Mouse (Mus musculus): ENCODE results near the gene Cyp2e1. TPM values are rescaled to one million over a fixed set of nuclear protein-coding genes. Genes with fewer than 3 reads are reported as not detected.

The Cyp2e1 gene
- polyA plus RNA-seq, 1 experiment from 2014 or later, result not detected

- no peak for ATAC-seq (ENCODE audit: low FRiP score)
- Histone ChIP-seq H3K36me3 (ENCODE audit: control insufficient read depth, insufficient read depth, low read length) (no peaks in the 10 kb centered on the region), H3K9ac (ENCODE audit: low read depth, low read length) (no peak overlapping the region), H3K9me3 (ENCODE audit: control insufficient read depth, low read length) (no peaks in the 10 kb centered on the region), H3K27me3 (ENCODE audit: control insufficient read depth, insufficient read depth, low read length) (no peaks in the 10 kb centered on the region), H3K4me3 (ENCODE audit: low read depth, low read length) (no peak overlapping the region), H3K4me2 (replicated peaks; ENCODE audit: low read depth, low read length) (no peak overlapping the region), H3K27ac (ENCODE audit: low read depth, low read length) (no peak overlapping the region), H3K4me1 (replicated peaks; ENCODE audit: control insufficient read depth, insufficient read depth, low read length) (no peaks in the 10 kb centered on the region)
- WGBS, result 77% methylated on average over 4 of the region's 4 CpGs
- DNase-seq (ENCODE audit: low spot score), result no peak
Observed at GRCm38 (mm10) chr7:140793541-140793940, 30.0 kb downstream of the Cyp2e1 start.

DNA sequence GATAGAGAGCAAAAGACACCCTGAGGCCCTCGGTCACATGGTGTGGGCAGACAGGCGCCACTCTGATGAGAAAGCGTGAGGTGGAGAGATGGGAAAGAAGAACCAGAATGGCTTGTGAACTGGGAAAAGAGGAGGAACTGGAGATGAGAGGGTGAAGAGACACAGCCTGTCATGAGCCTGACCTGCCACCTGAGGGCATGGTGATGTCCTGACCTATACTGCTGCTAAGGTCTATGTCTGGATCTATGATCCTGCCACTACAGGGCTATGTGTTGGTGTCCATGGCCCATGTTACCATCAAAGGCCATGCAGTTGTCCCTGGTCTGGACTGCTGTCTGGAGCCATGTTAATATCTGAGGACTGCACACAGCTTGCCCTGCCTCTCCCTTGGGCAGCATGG lies 34.1 kb downstream of the Cyp2e1 start:
- H3K9me3 ChIP-seq (ENCODE audit: control insufficient read depth, low read length), result no peaks in the 10 kb centered on the region
- H3K27ac ChIP-seq (ENCODE audit: low read depth, low read length), result no peak overlapping the region
- WGBS, result 90% methylated on average over 3 of the region's 3 CpGs
- no peak for ATAC-seq (ENCODE audit: low FRiP score)
- H3K9ac ChIP-seq (ENCODE audit: low read depth, low read length), result no peak overlapping the region
- H3K27me3 ChIP-seq (ENCODE audit: control insufficient read depth, insufficient read depth, low read length), result no peaks in the 10 kb centered on the region
- no peaks in the 10 kb centered on the region for H3K36me3 ChIP-seq (ENCODE audit: control insufficient read depth, insufficient read depth, low read length)
- H3K4me1 ChIP-seq (replicated peaks; ENCODE audit: control insufficient read depth, insufficient read depth, low read length), result no peaks in the 10 kb centered on the region
- no peak for DNase-seq (ENCODE audit: low spot score)
- no peak overlapping the region for H3K4me3 ChIP-seq (ENCODE audit: low read depth, low read length)
- H3K4me2 ChIP-seq (replicated peaks; ENCODE audit: low read depth, low read length), result no peak overlapping the region

GRCm38 (mm10) chr7:140798212-140798611 lies 34.7 kb downstream of the Cyp2e1 start:
- no peak overlapping the region for H3K4me2 ChIP-seq (replicated peaks; ENCODE audit: low read depth, low read length)
- H3K4me3 ChIP-seq (ENCODE audit: low read depth, low read length), result no peak overlapping the region
- DNase-seq (ENCODE audit: low spot score) (no peak), ATAC-seq (ENCODE audit: low FRiP score) (no peak)
- WGBS, result 76% methylated on average over 2 of the region's 2 CpGs
- H3K36me3 ChIP-seq (ENCODE audit: control insufficient read depth, insufficient read depth, low read length), result no peaks in the 10 kb centered on the region
- no peaks in the 10 kb centered on the region for H3K4me1 ChIP-seq (replicated peaks; ENCODE audit: control insufficient read depth, insufficient read depth, low read length)
- H3K27me3 ChIP-seq (ENCODE audit: control insufficient read depth, insufficient read depth, low read length), result no peaks in the 10 kb centered on the region
- H3K27ac ChIP-seq (ENCODE audit: low read depth, low read length), result no peak overlapping the region
- no peaks in the 10 kb centered on the region for H3K9me3 ChIP-seq (ENCODE audit: control insufficient read depth, low read length)
- no peak overlapping the region for H3K9ac ChIP-seq (ENCODE audit: low read depth, low read length)

DNA sequence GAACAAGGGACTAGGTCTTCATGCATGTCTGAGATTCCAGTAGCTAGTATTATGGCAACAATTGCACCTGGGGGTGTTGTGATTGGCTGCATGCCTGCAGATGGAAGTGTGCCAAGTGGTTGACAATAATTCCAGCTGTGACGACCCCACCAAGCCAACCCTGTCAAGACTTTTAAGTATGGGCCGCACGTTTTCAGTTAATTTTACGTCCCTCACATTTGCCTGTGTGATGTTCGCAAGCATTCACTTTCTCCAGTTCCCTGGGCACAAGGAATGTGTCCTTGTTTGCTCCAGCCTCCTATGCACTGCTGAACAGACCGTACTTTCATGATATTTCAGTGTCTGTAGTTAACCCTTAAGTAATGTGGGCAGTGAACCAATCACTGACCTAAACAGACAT lies 39.1 kb downstream of the Cyp2e1 start:
- H3K36me3 ChIP-seq (ENCODE audit: control insufficient read depth, insufficient read depth, low read length), result no peaks in the 10 kb centered on the region
- ATAC-seq (ENCODE audit: low FRiP score) (no peak), DNase-seq (ENCODE audit: low spot score) (no peak)
- H3K9me3 ChIP-seq (ENCODE audit: control insufficient read depth, low read length), result no peaks in the 10 kb centered on the region
- H3K4me3 ChIP-seq (ENCODE audit: low read depth, low read length), result no peak overlapping the region
- no peak overlapping the region for H3K27ac ChIP-seq (ENCODE audit: low read depth, low read length)
- H3K27me3 ChIP-seq (ENCODE audit: control insufficient read depth, insufficient read depth, low read length), result no peaks in the 10 kb centered on the region
- H3K4me2 ChIP-seq (replicated peaks; ENCODE audit: low read depth, low read length), result no peak overlapping the region
- WGBS, result 87% methylated on average over 6 of the region's 6 CpGs
- no peaks in the 10 kb centered on the region for H3K4me1 ChIP-seq (replicated peaks; ENCODE audit: control insufficient read depth, insufficient read depth, low read length)
- no peak overlapping the region for H3K9ac ChIP-seq (ENCODE audit: low read depth, low read length)

GRCm38 (mm10) chr7:140805704-140806103 lies 42.2 kb downstream of the Cyp2e1 start:
- peak; percentile 46 for DNase-seq (ENCODE audit: low spot score)
- Histone ChIP-seq H3K4me2 (replicated peaks; ENCODE audit: low read depth, low read length) (no peak overlapping the region), H3K4me3 (ENCODE audit: low read depth, low read length) (no peak overlapping the region), H3K9me3 (ENCODE audit: control insufficient read depth, low read length) (no peaks in the 10 kb centered on the region), H3K9ac (ENCODE audit: low read depth, low read length) (no peak overlapping the region), H3K36me3 (ENCODE audit: control insufficient read depth, insufficient read depth, low read length) (no peaks in the 10 kb centered on the region), H3K27me3 (ENCODE audit: control insufficient read depth, insufficient read depth, low read length) (no peaks in the 10 kb centered on the region), H3K4me1 (replicated peaks; ENCODE audit: control insufficient read depth, insufficient read depth, low read length) (no peaks in the 10 kb centered on the region), H3K27ac (ENCODE audit: low read depth, low read length) (no peak overlapping the region)
- WGBS, result 16% methylated on average over 1 of the region's 1 CpGs
- no peak for ATAC-seq (ENCODE audit: low FRiP score)

GRCm38 (mm10) chr7:140810496-140810895 lies 47.0 kb downstream of the Cyp2e1 start:
- ATAC-seq (ENCODE audit: low FRiP score) (no peak), DNase-seq (ENCODE audit: low spot score) (no peak)
- Histone ChIP-seq H3K27ac (ENCODE audit: low read depth, low read length) (no peak overlapping the region), H3K9ac (ENCODE audit: low read depth, low read length) (no peak overlapping the region), H3K4me1 (replicated peaks; ENCODE audit: control insufficient read depth, insufficient read depth, low read length) (no peaks in the 10 kb centered on the region), H3K27me3 (ENCODE audit: control insufficient read depth, insufficient read depth, low read length) (no peaks in the 10 kb centered on the region), H3K4me2 (replicated peaks; ENCODE audit: low read depth, low read length) (no peak overlapping the region), H3K9me3 (ENCODE audit: control insufficient read depth, low read length) (no peaks in the 10 kb centered on the region), H3K36me3 (ENCODE audit: control insufficient read depth, insufficient read depth, low read length) (no peaks in the 10 kb centered on the region), H3K4me3 (ENCODE audit: low read depth, low read length) (no peak overlapping the region)
- 89% methylated on average over 6 of the region's 6 CpGs for WGBS

- Histone ChIP-seq H3K36me3 (ENCODE audit: control insufficient read depth, insufficient read depth, low read length) (no peaks in the 10 kb centered on the region), H3K9ac (ENCODE audit: low read depth, low read length) (no peak overlapping the region), H3K27ac (ENCODE audit: low read depth, low read length) (no peak overlapping the region), H3K4me2 (replicated peaks; ENCODE audit: low read depth, low read length) (no peak overlapping the region), H3K9me3 (ENCODE audit: control insufficient read depth, low read length) (no peaks in the 10 kb centered on the region), H3K4me1 (replicated peaks; ENCODE audit: control insufficient read depth, insufficient read depth, low read length) (no peaks in the 10 kb centered on the region), H3K4me3 (ENCODE audit: low read depth, low read length) (no peak overlapping the region), H3K27me3 (ENCODE audit: control insufficient read depth, insufficient read depth, low read length) (no peaks in the 10 kb centered on the region)
- DNase-seq (ENCODE audit: low spot score) (no peak), ATAC-seq (ENCODE audit: low FRiP score) (no peak)
- 89% methylated on average over 13 of the region's 13 CpGs for WGBS
Observed at GRCm38 (mm10) chr7:140811714-140812113, 48.2 kb downstream of the Cyp2e1 start.

GRCm38 (mm10) chr7:140812850-140813249 lies 49.3 kb downstream of the Cyp2e1 start:
- H3K4me2 ChIP-seq (replicated peaks; ENCODE audit: low read depth, low read length), result no peak overlapping the region

DNA sequence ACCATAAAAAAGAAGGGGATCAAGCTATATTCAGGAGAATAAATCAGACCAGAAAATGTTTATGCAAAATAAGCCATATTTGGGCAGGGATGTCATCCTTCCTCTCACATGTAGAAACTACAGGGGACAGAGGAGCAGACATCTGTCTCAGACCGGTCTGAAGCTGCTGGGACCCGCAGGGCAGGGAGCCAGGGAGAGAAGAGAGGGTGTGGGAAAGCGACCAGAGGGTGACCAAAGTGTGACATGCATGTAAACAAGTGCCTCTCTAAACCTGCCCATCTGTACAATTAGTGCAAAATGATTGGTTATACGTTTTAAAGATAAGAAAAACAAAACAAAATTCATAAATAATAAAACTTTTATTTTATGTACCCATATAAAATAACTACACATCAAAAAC lies 56.6 kb downstream of the Cyp2e1 start:
- ATAC-seq (ENCODE audit: low FRiP score) (no peak), DNase-seq (ENCODE audit: low spot score) (no peak)
- Histone ChIP-seq H3K9me3 (ENCODE audit: control insufficient read depth, low read length) (no peaks in the 10 kb centered on the region), H3K4me2 (replicated peaks; ENCODE audit: low read depth, low read length) (no peak overlapping the region), H3K27ac (ENCODE audit: low read depth, low read length) (no peak overlapping the region), H3K27me3 (ENCODE audit: control insufficient read depth, insufficient read depth, low read length) (no peaks in the 10 kb centered on the region), H3K4me3 (ENCODE audit: low read depth, low read length) (no peak overlapping the region), H3K36me3 (ENCODE audit: control insufficient read depth, insufficient read depth, low read length) (no peaks in the 10 kb centered on the region), H3K9ac (ENCODE audit: low read depth, low read length) (no peak overlapping the region), H3K4me1 (replicated peaks; ENCODE audit: control insufficient read depth, insufficient read depth, low read length) (no peaks in the 10 kb centered on the region)
- WGBS, result 74% methylated on average over 4 of the region's 4 CpGs

More at GRCm38 (mm10) chr7:140812850-140813249, 49.3 kb downstream of the Cyp2e1 start:
- no peak overlapping the region for H3K4me3 ChIP-seq (ENCODE audit: low read depth, low read length)
- H3K27me3 ChIP-seq (ENCODE audit: control insufficient read depth, insufficient read depth, low read length), result no peaks in the 10 kb centered on the region
- ATAC-seq (ENCODE audit: low FRiP score) (no peak), DNase-seq (ENCODE audit: low spot score) (no peak)
- no peaks in the 10 kb centered on the region for H3K36me3 ChIP-seq (ENCODE audit: control insufficient read depth, insufficient read depth, low read length)
- no peaks in the 10 kb centered on the region for H3K9me3 ChIP-seq (ENCODE audit: control insufficient read depth, low read length)
- WGBS, result 89% methylated on average over 12 of the region's 12 CpGs
- H3K27ac ChIP-seq (ENCODE audit: low read depth, low read length), result no peak overlapping the region
- H3K4me1 ChIP-seq (replicated peaks; ENCODE audit: control insufficient read depth, insufficient read depth, low read length), result no peaks in the 10 kb centered on the region
- H3K9ac ChIP-seq (ENCODE audit: low read depth, low read length), result no peak overlapping the region
